Mouse (Mus musculus) embryonic facial prominence, embryonic 10.5 days (tissue): ENCODE data around the gene 4632433K11Rik. TPM values are rescaled to one million over a fixed set of nuclear protein-coding genes. Genes with fewer than 3 reads are reported as not detected.
"Not testable (repeated sequence)": the region's sequence is repeated elsewhere in the genome, so short reads cannot be mapped to it uniquely, and the experiment has no call there.

Experiments used
- DNase-seq: peaks from one replicate; pipeline ENCODE4 v3.0.0-alpha.2; 2017; ENCODE audit warnings: low spot score
- H3K27ac ChIP-seq: fragments of 300-500 bp; sonication (generic); replicated peaks from 2 replicates; pipeline ENCODE4 v1.5.1; 2016; ENCODE audit warnings: mild to moderate bottlenecking
- H3K27me3 ChIP-seq: fragments of 300-500 bp; sonication (generic); replicated peaks from 2 replicates; pipeline ENCODE4 v1.6.1; 2016; ENCODE audit warnings: low read depth, mild to moderate bottlenecking; ENCODE audit not compliant: poor library complexity, severe bottlenecking
- H3K36me3 ChIP-seq: fragments of 300-500 bp; sonication (generic); replicated peaks from 2 replicates; pipeline ENCODE4 v1.6.1; 2016; ENCODE audit warnings: mild to moderate bottlenecking, moderate library complexity
- H3K4me1 ChIP-seq: fragments of 300-500 bp; sonication (generic); 2 replicates; pipeline ENCODE4 v1.6.1; 2016
- H3K4me3 ChIP-seq: fragments of 300-500 bp; sonication (generic); 2 replicates; pipeline ENCODE4 v1.5.1; 2016; ENCODE audit warnings: mild to moderate bottlenecking, moderate library complexity
- H3K9me3 ChIP-seq: fragments of 300-500 bp; sonication (generic); 2 replicates; pipeline ENCODE4 v1.6.1; 2016; ENCODE audit warnings: mild to moderate bottlenecking
- WGBS: fragments of 180-500 bp; shearing (Covaris S2); methylation state at CpG from one replicate; pipeline ENCODE4 v1.1.7; 2016; 5-methylcytosine and 5-hydroxymethylcytosine counted together
- polyA plus RNA-seq: library from polyadenylated mRNA; unstranded; fragments of >200 nt; fragmentation: Nextera tagmentation; extraction: Ambion mirVana; gene quantifications from 2 replicates; pipeline ENCODE4 v1.2.1, GENCODE M21; 2016

4632433K11Rik gene
- polyA plus RNA-seq, 1 experiment from 2014 or later: not detected

- peak within 1 kb of the TSS; percentile 98 for H3K27ac ChIP-seq
- peaks cover 15% of the 10 kb centered on the region for H3K4me1 ChIP-seq
- H3K27me3 ChIP-seq: no peaks in the 10 kb centered on the region
- peaks cover 52% of the 10 kb centered on the region for H3K36me3 ChIP-seq
- WGBS: under 1% methylated on average over 42 of the region's 42 CpGs
- H3K9me3 ChIP-seq: peaks cover 7% of the 10 kb centered on the region; the same call in 1 of the 2 replicates
- peak within 1 kb of the TSS; percentile 76 for H3K4me3 ChIP-seq
- DNase-seq: peak; percentile 98
These were observed 19.4 kb upstream of the 4632433K11Rik start, which contains the start of the genes Zfp524 and Fiz1 for GRCm38 (mm10) chr7:5014251-5015117. Zfp524 (plus strand) TSS chr7:5014415. Fiz1 (minus strand) TSS chr7:5014697.

- DNase-seq: peak; percentile 99
- peaks cover 7% of the 10 kb centered on the region; the same call in 1 of the 2 replicates for H3K9me3 ChIP-seq
These were observed 18.6 kb upstream of the 4632433K11Rik start, which contains the start of gene Gm44973 for GRCm38 (mm10) chr7:5015118-5016001. Gm44973 (plus strand) TSS chr7:5015496.

DNA sequence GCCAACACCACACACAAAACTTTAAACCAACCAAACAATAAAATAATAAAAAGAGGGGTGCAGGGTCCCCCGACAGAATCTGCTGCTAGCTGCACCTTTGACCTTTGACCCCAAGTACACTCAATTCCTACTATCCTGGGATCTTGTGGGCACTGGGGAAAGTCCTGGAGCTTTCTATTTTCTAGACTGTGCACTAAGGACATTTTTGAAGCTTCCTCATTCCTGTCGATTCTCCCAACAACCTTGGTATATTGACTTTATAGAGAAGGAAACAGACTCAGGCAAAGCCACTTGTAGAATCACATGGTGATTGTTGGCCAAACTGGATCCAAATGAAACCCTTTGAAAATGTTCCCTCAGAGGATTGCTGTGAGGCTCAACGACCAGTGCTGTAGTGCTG is 17.9 kb upstream of the 4632433K11Rik start:
- peaks cover 36% of the 10 kb centered on the region for H3K36me3 ChIP-seq
- DNase-seq: no peak
- peak overlapping the region; percentile 76 for H3K4me3 ChIP-seq
- H3K27me3 ChIP-seq: no peaks in the 10 kb centered on the region
- 67% methylated on average over 3 of the region's 3 CpGs for WGBS
- H3K9me3 ChIP-seq: peaks cover 7% of the 10 kb centered on the region; the same call in 1 of the 2 replicates
- peak overlapping the region; percentile 98 for H3K27ac ChIP-seq
- H3K4me1 ChIP-seq: peaks cover 19% of the 10 kb centered on the region

More at GRCm38 (mm10) chr7:5015118-5016001, 18.6 kb upstream of the 4632433K11Rik start, which contains the start of gene Gm44973:
- peak within 1 kb of the TSS; percentile 98 for H3K27ac ChIP-seq
- under 1% methylated on average over 76 of the region's 76 CpGs for WGBS
- H3K27me3 ChIP-seq: no peaks in the 10 kb centered on the region
- H3K4me1 ChIP-seq: peaks cover 16% of the 10 kb centered on the region
- peak within 1 kb of the TSS; percentile 76 for H3K4me3 ChIP-seq
- peaks cover 43% of the 10 kb centered on the region for H3K36me3 ChIP-seq

- Histone ChIP-seq H3K4me3 (no peak overlapping the region), H3K27ac (no peak overlapping the region), H3K36me3 (peaks cover 32% of the 10 kb centered on the region), H3K9me3 (peaks cover 7% of the 10 kb centered on the region; the same call in 1 of the 2 replicates), H3K27me3 (no peaks in the 10 kb centered on the region), H3K4me1 (peaks cover 28% of the 10 kb centered on the region)
- no peak for DNase-seq
- WGBS: 96% methylated on average over 2 of the region's 2 CpGs
These were observed 17.0 kb upstream of the 4632433K11Rik start for GRCm38 (mm10) chr7:5016920-5017319.

GRCm38 (mm10) chr7:5017352-5017751 is 16.6 kb upstream of the 4632433K11Rik start:
- Histone ChIP-seq H3K36me3 (peaks cover 32% of the 10 kb centered on the region), H3K27ac (no peak overlapping the region), H3K9me3 (peaks cover 7% of the 10 kb centered on the region; the same call in 1 of the 2 replicates), H3K4me3 (no peak overlapping the region), H3K4me1 (peaks cover 32% of the 10 kb centered on the region), H3K27me3 (no peaks in the 10 kb centered on the region)
- DNase-seq: no peak
- WGBS: 92% methylated on average over 16 of the region's 16 CpGs

DNA sequence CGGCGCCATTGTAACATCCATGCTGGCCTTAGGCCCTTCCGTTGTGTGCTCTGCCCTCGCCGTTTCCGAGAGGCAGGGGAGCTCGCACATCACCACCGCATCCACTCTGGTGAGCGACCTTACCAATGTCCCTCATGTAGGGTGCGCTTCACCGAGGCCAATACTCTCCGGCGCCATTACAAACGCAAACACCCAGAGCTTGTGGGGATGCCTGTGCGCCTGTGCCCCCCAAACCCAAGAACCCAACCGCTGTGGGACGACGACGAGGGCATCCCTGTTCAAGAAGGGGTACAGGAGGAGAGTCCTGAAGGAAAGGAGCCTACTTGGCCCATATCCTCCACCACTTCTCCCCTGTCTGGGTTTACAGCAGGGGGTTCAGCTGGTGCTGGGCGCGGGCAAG is 16.0 kb upstream of the 4632433K11Rik start:
- no peaks in the 10 kb centered on the region for H3K27me3 ChIP-seq
- H3K27ac ChIP-seq: no peak overlapping the region
- WGBS: 95% methylated on average over 21 of the region's 21 CpGs
- H3K9me3 ChIP-seq: peaks cover 7% of the 10 kb centered on the region; the same call in 1 of the 2 replicates
- DNase-seq: no peak
- peaks cover 32% of the 10 kb centered on the region for H3K36me3 ChIP-seq
- peaks cover 33% of the 10 kb centered on the region for H3K4me1 ChIP-seq
- H3K4me3 ChIP-seq: no peak overlapping the region; the same call in 1 of the 2 replicates

DNA sequence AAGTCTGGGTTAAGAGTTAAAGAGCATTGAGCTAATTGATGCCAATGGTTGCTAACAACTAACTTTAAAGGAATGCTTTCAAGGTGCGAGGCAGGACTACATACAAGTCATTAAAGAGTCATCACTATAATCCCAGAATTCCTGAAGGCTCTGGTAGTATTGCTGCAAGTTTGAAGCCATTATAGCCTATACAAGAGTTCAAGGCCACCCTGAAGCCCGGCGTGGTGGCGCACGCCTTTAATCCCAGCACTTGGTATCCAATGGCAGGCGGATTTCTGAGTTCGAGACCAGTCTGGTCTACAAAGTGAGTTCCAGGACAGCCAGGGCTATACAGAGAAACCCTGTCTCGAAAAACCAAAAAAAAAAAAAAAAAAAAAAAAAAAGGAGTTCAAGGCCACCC is 14.3 kb upstream of the 4632433K11Rik start:
- H3K27ac ChIP-seq: peak overlapping the region; percentile 98
- WGBS: 29% methylated on average over 8 of the region's 8 CpGs
- not testable (repeated sequence) for H3K27me3 ChIP-seq, DNase-seq, H3K9me3 ChIP-seq
- peaks cover 46% of the 10 kb centered on the region for H3K36me3 ChIP-seq
- H3K4me3 ChIP-seq: peak overlapping the region; percentile 93
- peaks cover 27% of the 10 kb centered on the region for H3K4me1 ChIP-seq

DNA sequence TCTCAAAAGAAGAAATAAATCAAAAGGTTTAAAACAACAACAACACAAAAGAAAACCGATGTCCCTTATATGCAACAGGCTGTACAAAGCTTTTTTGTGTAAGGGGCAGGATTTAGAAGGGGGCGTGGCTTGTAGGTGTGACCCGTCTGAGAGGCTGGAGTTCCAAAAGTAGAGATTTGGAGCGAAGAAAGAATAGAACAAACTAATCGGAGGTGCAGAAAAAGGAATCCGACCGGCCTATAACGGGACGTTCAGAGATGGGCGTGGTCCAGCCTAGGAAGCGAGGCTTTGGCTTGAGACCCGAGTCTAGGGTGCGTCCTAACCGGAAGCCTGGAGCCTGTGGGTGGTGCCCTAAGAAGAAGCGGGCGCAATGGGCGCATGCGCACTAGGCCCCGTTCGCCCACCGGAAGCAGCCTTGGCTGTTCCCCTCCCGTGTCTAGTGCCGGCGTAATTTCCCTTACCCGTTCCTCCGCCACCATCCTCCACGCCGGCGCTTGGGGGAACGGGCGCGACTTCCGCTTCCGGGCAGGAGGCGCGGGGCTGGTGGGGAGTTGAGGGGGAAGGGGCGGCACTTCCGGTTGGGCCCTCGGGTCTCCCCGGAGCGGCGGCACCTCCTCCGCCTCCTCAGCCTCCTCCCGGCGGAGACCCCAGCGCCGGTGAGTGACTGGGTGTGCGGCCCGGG is 13.8 kb upstream of the 4632433K11Rik start, which contains the start of the genes Zfp865 and Ccdc106:
Gene Zfp865, plus strand, starts transcription at position 377 of the 682 bp plus-strand sequence.
Gene Ccdc106, plus strand, starts transcription at position 554 of the 682 bp plus-strand sequence.
- H3K4me1 ChIP-seq: peaks cover 27% of the 10 kb centered on the region
- peak within 1 kb of the TSS; percentile 93 for H3K4me3 ChIP-seq
- H3K27ac ChIP-seq: peak within 1 kb of the TSS; percentile 98
- H3K9me3 ChIP-seq: peaks cover 8% of the 10 kb centered on the region; the same call in 1 of the 2 replicates
- peak; percentile 100 for DNase-seq
- no peaks in the 10 kb centered on the region for H3K27me3 ChIP-seq
- peaks cover 52% of the 10 kb centered on the region for H3K36me3 ChIP-seq
- WGBS: under 1% methylated on average over 49 of the region's 49 CpGs

DNA sequence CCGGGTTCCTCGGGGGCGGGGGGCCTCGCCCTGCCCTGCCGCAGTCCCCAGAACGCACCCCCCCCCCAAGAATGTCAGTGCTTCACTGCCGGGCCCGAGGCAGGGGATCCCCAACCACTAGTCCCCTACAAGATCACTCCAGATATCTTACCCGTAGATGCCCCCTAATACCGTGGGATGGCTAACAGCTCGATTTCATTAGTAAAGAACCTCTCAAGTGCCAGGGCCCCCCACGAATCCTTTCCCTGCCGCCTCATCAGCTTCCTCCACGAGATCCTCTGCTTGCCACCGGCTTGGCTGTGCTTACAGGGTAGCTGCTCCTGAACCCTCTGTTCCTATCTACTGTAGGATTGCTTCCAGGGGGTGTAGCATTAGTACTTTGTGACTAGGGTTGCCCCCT is 13.2 kb upstream of the 4632433K11Rik start:
- Histone ChIP-seq H3K9me3 (peaks cover 8% of the 10 kb centered on the region; the same call in 1 of the 2 replicates), H3K4me3 (peak overlapping the region; percentile 93), H3K27me3 (no peaks in the 10 kb centered on the region), H3K36me3 (peaks cover 57% of the 10 kb centered on the region), H3K4me1 (peaks cover 27% of the 10 kb centered on the region), H3K27ac (peak overlapping the region; percentile 98)
- no peak for DNase-seq
- 0% methylated on average over 15 of the region's 15 CpGs for WGBS

DNA sequence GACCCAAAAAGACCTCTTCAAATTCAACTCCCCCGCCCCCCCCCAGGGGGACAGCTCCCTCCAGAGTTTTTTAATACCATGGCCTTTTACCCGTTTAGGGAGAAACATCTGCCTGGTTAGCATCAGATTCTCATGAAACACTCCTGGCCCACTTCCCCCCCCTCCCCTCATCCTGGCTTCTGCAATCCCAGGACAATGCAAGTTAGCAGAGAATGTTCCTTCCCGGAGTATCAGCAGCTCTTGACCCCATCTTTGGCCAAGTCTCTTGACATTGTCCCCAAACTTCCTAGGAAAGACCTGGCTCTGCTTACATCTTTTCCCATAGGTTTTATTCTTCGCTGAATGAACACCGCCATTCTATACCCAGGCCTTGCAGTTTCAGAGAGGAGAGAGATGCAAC is 12.7 kb upstream of the 4632433K11Rik start:
- Histone ChIP-seq H3K27me3 (no peaks in the 10 kb centered on the region), H3K4me1 (peaks cover 24% of the 10 kb centered on the region), H3K4me3 (peak overlapping the region; percentile 93), H3K27ac (peak overlapping the region; percentile 98), H3K36me3 (peaks cover 62% of the 10 kb centered on the region), H3K9me3 (peaks cover 8% of the 10 kb centered on the region; the same call in 1 of the 2 replicates)
- no peak for DNase-seq
- 52% methylated on average over 5 of the region's 5 CpGs for whole genome bisulfite sequencing

GRCm38 (mm10) chr7:5029543-5029942 is 4.4 kb upstream of the 4632433K11Rik start:
- 95% methylated on average over 22 of the region's 22 CpGs for WGBS
- no peak for DNase-seq
- Histone ChIP-seq H3K27me3 (no peaks in the 10 kb centered on the region; the same call in 1 of the 2 replicates), H3K4me3 (peak overlapping the region; percentile 27), H3K27ac (no peak overlapping the region), H3K4me1 (no peaks in the 10 kb centered on the region), H3K36me3 (peaks cover 100% of the 10 kb centered on the region), H3K9me3 (peaks cover 53% of the 10 kb centered on the region)
